Mouse (Mus musculus) megakaryocyte, embryonic 14.5 days (primary cell): ENCODE measurements around the gene Klrd1.

Experiments used
- FLI1 ChIP-seq: IDR thresholded peaks from 2 replicates; pipeline ENCODE4 v1.6.1; 2012; ENCODE audit warnings: low read length, inconsistent platforms, mixed read lengths
- GATA1 ChIP-seq: IDR thresholded peaks from 3 replicates; pipeline ENCODE4 v1.6.1; 2012; ENCODE audit warnings: mixed read lengths, low read length, inconsistent platforms, borderline replicate concordance

DNA sequence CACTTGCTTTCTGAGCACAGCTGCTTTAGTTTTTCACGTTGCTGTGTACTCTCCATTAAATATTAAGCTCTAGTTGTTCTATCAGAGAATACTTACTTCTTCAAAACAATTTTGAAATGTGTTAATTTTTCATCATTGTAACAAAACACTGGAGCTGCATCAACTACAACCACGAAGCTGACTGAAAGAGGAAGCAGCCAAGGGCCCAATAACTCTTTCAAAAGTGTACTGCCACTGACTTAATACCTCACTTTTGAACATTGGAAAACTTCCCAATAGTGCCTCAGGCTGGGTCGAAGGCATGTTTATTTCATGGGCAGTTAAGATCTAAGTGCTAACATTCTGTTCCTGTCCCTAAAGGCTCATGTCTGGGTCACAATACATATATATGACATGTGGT is 43.6 kb upstream of the Klrd1 start:
- TF ChIP-seq GATA1: no peak
- TF ChIP-seq FLI1: no peak
